Mouse (Mus musculus) hindbrain, postnatal 0 days (tissue): ENCODE results near the gene Fbxo31. TPM values are rescaled to one million over a fixed set of nuclear protein-coding genes. Genes with fewer than 3 reads are reported as not detected.

ENCODE experiments used
- ATAC-seq: fragments of 200-750 bp; cut with Nextera tagmentation; 2 replicates; pipeline ENCODE4 v1.8.0; 2017; ENCODE audit warnings: mild to moderate bottlenecking, moderate TSS enrichment, moderate library complexity
- DNase-seq: peaks from one replicate; pipeline ENCODE4 v3.0.0-alpha.2; 2015; ENCODE audit warnings: low spot score
- H3K27ac ChIP-seq: fragments of 300-500 bp; sonication (generic); 2 replicates; pipeline ENCODE4 v1.5.1; 2014; ENCODE audit warnings: mild to moderate bottlenecking
- H3K27me3 ChIP-seq: fragments of 300-500 bp; sonication (generic); 2 replicates; pipeline ENCODE4 v1.6.1; 2014; ENCODE audit warnings: low read length, mixed read lengths; ENCODE audit not compliant: insufficient read depth
- H3K36me3 ChIP-seq: fragments of 300-500 bp; sonication (generic); 2 replicates; pipeline ENCODE4 v1.6.1; 2014; ENCODE audit warnings: low read length, mixed read lengths; ENCODE audit not compliant: insufficient read depth
- H3K4me1 ChIP-seq: fragments of 300-500 bp; sonication (generic); 2 replicates; pipeline ENCODE4 v1.6.1; 2014; ENCODE audit warnings: antibody characterized with exemption, low read length, mixed read lengths; ENCODE audit not compliant: insufficient read depth
- H3K4me2 ChIP-seq: fragments of 300-500 bp; sonication (generic); 2 replicates; pipeline ENCODE4 v1.6.1; 2014; ENCODE audit warnings: low read depth, mild to moderate bottlenecking, low read length, moderate library complexity, mixed read lengths
- H3K4me3 ChIP-seq: fragments of 300-500 bp; sonication (generic); 2 replicates; pipeline ENCODE4 v1.5.1; 2014; ENCODE audit warnings: low read length
- H3K9ac ChIP-seq: fragments of 300-500 bp; sonication (generic); replicated peaks from 2 replicates; pipeline ENCODE4 v1.6.1; 2014; ENCODE audit warnings: mild to moderate bottlenecking, low read length, moderate library complexity, mixed read lengths
- H3K9me3 ChIP-seq: fragments of 300-500 bp; sonication (generic); 2 replicates; pipeline ENCODE4 v1.6.1; 2016; ENCODE audit warnings: low read length, mixed read lengths
- CTCF ChIP-seq: IDR thresholded peaks from 2 replicates; pipeline ENCODE4 v1.5.1; 2016; ENCODE audit warnings: antibody characterized with exemption, control low read depth, low read depth
- WGBS: fragments of 180-500 bp; shearing (Covaris S2); extraction: QIAGEN DNeasy Blood & Tissue Kit; methylation state at CpG from one replicate; pipeline ENCODE4 v1.1.7; 2014; 5-methylcytosine and 5-hydroxymethylcytosine counted together
- polyA plus RNA-seq: library from polyadenylated mRNA; unstranded; fragments of >200 nt; fragmentation: Nextera tagmentation; extraction: Ambion mirVana; gene quantifications from 2 replicates; pipeline ENCODE4 v1.2.1, GENCODE M21; 2015
- total RNA-seq: library from RNA; depleted of rRNA; stranded (reverse); fragments of >200 nt; gene quantifications from 2 replicates; pipeline ENCODE4 v1.2.3, GENCODE M21; 2014

The Fbxo31 gene
- total and polyA plus RNA-seq, 2 experiments from 2014 or later: 34.9 to 70.4 TPM

- TF ChIP-seq CTCF: no peak
- Histone ChIP-seq H3K36me3 (peaks cover 34% of the 10 kb centered on the region), H3K9me3 (no peaks in the 10 kb centered on the region)
These were observed 31.3 kb upstream of the Fbxo31 start for GRCm38 (mm10) chr8:121609916-121610315.

GRCm38 (mm10) chr8:121609251-121609650 is 30.6 kb upstream of the Fbxo31 start:
- WGBS: 77% methylated on average over 15 of the region's 15 CpGs
- ATAC-seq (no peak), DNase-seq (no peak)
- Histone ChIP-seq H3K4me3 (no peak overlapping the region), H3K27me3 (no peaks in the 10 kb centered on the region), H3K27ac (no peak overlapping the region), H3K9ac (no peak overlapping the region), H3K36me3 (peaks cover 40% of the 10 kb centered on the region), H3K4me2 (no peak overlapping the region), H3K4me1 (no peaks in the 10 kb centered on the region), H3K9me3 (no peaks in the 10 kb centered on the region)
- TF ChIP-seq CTCF: no peak

More at GRCm38 (mm10) chr8:121609916-121610315, 31.3 kb upstream of the Fbxo31 start:
- no peak overlapping the region for H3K4me3 ChIP-seq
- H3K4me2 ChIP-seq: no peak overlapping the region
- ATAC-seq (no peak), DNase-seq (no peak)
- no peak overlapping the region for H3K27ac ChIP-seq
- WGBS: 85% methylated on average over 11 of the region's 11 CpGs
- no peaks in the 10 kb centered on the region for H3K27me3 ChIP-seq
- no peak overlapping the region for H3K9ac ChIP-seq
- no peaks in the 10 kb centered on the region for H3K4me1 ChIP-seq

- no peaks in the 10 kb centered on the region for H3K4me1 ChIP-seq
- peak; percentile 68 for TF ChIP-seq CTCF
- no peaks in the 10 kb centered on the region for H3K27me3 ChIP-seq
- H3K27ac ChIP-seq: no peak overlapping the region
- H3K4me2 ChIP-seq: no peak overlapping the region
- no peaks in the 10 kb centered on the region for H3K9me3 ChIP-seq
- no peak overlapping the region for H3K4me3 ChIP-seq
- ATAC-seq: no peak
- peak; percentile 55 for DNase-seq
- 91% methylated on average over 5 of the region's 5 CpGs for WGBS
- peaks cover 47% of the 10 kb centered on the region for H3K36me3 ChIP-seq
- no peak overlapping the region for H3K9ac ChIP-seq
These were observed 29.1 kb upstream of the Fbxo31 start for GRCm38 (mm10) chr8:121607661-121608060.

- H3K27me3 ChIP-seq: no peaks in the 10 kb centered on the region
- peaks cover 61% of the 10 kb centered on the region for H3K36me3 ChIP-seq
- ATAC-seq (no peak), DNase-seq (no peak)
- H3K27ac ChIP-seq: no peak overlapping the region
- no peak overlapping the region for H3K4me2 ChIP-seq
- no peak overlapping the region for H3K9ac ChIP-seq
- 94% methylated on average over 12 of the region's 12 CpGs for WGBS
- no peaks in the 10 kb centered on the region for H3K9me3 ChIP-seq
- no peak overlapping the region for H3K4me3 ChIP-seq
- H3K4me1 ChIP-seq: no peaks in the 10 kb centered on the region
- TF ChIP-seq CTCF: no peak
These were observed 25.2 kb upstream of the Fbxo31 start for GRCm38 (mm10) chr8:121603801-121604200.

GRCm38 (mm10) chr8:121602860-121603259 is 24.3 kb upstream of the Fbxo31 start:
- no peaks in the 10 kb centered on the region for H3K9me3 ChIP-seq
- TF ChIP-seq CTCF: peak; percentile 89
- no peak overlapping the region for H3K4me2 ChIP-seq
- no peak overlapping the region for H3K27ac ChIP-seq
- no peaks in the 10 kb centered on the region for H3K4me1 ChIP-seq
- WGBS: 17% methylated on average over 3 of the region's 3 CpGs
- no peaks in the 10 kb centered on the region for H3K27me3 ChIP-seq
- H3K9ac ChIP-seq: no peak overlapping the region
- no peak overlapping the region for H3K4me3 ChIP-seq
- peaks cover 59% of the 10 kb centered on the region for H3K36me3 ChIP-seq
- ATAC-seq (peak; percentile 73), DNase-seq (peak; percentile 88)

GRCm38 (mm10) chr8:121602411-121602810 is 23.8 kb upstream of the Fbxo31 start:
- ATAC-seq: no peak

GRCm38 (mm10) chr8:121599842-121600241 is 21.2 kb upstream of the Fbxo31 start:
- Histone ChIP-seq H3K4me2 (no peak overlapping the region), H3K36me3 (peaks cover 56% of the 10 kb centered on the region), H3K9ac (no peak overlapping the region), H3K27me3 (no peaks in the 10 kb centered on the region), H3K9me3 (no peaks in the 10 kb centered on the region), H3K4me3 (no peak overlapping the region), H3K27ac (no peak overlapping the region), H3K4me1 (no peaks in the 10 kb centered on the region)
- WGBS: 90% methylated on average over 14 of the region's 14 CpGs
- DNase-seq (no peak), ATAC-seq (no peak)
- no peak for TF ChIP-seq CTCF

More at GRCm38 (mm10) chr8:121602411-121602810, 23.8 kb upstream of the Fbxo31 start:
- no peak overlapping the region for H3K9ac ChIP-seq
- H3K4me3 ChIP-seq: no peak overlapping the region
- WGBS: 94% methylated on average over 12 of the region's 12 CpGs
- no peak for DNase-seq
- H3K9me3 ChIP-seq: no peaks in the 10 kb centered on the region
- H3K36me3 ChIP-seq: peaks cover 59% of the 10 kb centered on the region
- H3K4me1 ChIP-seq: no peaks in the 10 kb centered on the region
- no peak overlapping the region for H3K27ac ChIP-seq
- no peak for TF ChIP-seq CTCF
- no peaks in the 10 kb centered on the region for H3K27me3 ChIP-seq
- H3K4me2 ChIP-seq: no peak overlapping the region
